Mouse (Mus musculus) cerebellum, adult 11-12 months (tissue): ENCODE measurements at regions not wholly inside any gene's neighbourhood (a gene's known extent, or its start where the extent isn't known, plus 50 kb on each side); places are given as distances from the start of the nearest gene placed in this dataset.

Source experiments
- DNase-seq: peaks from one replicate; pipeline ENCODE4 v3.0.0; 2022

GRCm38 (mm10) chr2:162720016-162720415 is 59.1 kb upstream of the Ptprt start:
- DNase-seq = no peak

DNA sequence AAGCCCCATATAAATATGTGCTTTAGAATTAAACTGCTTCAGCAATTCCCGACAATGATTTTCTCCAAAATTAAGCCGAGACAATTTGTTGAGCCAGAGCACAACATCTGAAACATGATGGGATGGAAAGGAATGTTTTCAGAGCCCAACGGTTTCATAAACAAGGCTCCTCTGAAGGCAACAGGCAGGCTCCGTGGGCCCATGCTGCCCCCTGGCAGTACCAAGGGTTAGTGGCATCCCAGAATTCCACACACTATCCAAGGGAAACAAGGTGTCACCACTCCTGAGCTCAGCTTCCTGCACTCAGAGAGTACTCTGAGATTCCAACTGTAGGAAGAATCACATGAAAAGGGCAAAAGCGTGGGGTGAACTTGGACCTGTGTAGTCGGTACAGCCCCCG is 57.5 kb upstream of the Ptprt start:
- DNase-seq = no peak

GRCm38 (mm10) chr2:162714976-162715375 is 54.0 kb upstream of the Ptprt start:
- no peak for DNase-seq

- DNase-seq = no peak
Measured at GRCm38 (mm10) chr2:162712972-162713371, 52.0 kb upstream of the Ptprt start.

GRCm38 (mm10) chr2:162712394-162712793 is 51.4 kb upstream of the Ptprt start:
- DNase-seq = no peak
